Mouse (Mus musculus): ENCODE measurements around the gene Tshr.

- TF ChIP-seq CTCF (IDR thresholded peaks at IDR 0.05; ENCODE audit: extremely low read depth, insufficient read depth, insufficient read length, insufficient replicate concordance): no peak
- TF ChIP-seq POLR2A (IDR thresholded peaks at IDR 0.05; ENCODE audit: low read depth, low read length): no peak
Observed at GRCm38 (mm10) chr12:91488406-91488805, 104.0 kb downstream of the Tshr start.

All from spleen, adult 2 months (tissue).